Mouse (Mus musculus) thymus, adult 2 months (tissue): ENCODE data around the gene Gm15262.
"Not testable (repeated sequence)": the region's sequence is repeated elsewhere in the genome, so short reads cannot be mapped to it uniquely, and the experiment has no call there.

ENCODE experiments used
- CTCF ChIP-seq: fragments of 200-500 bp; IDR thresholded peaks from 2 replicates; pipeline ENCODE4 v1.5.1; 2012; ENCODE audit warnings: mild to moderate bottlenecking, control low read depth, low read length, moderate library complexity, borderline replicate concordance; ENCODE audit not compliant: control insufficient read depth, poor library complexity, insufficient read depth; ENCODE audit errors: extremely low read depth
- POLR2A ChIP-seq: fragments of 200-500 bp; IDR thresholded peaks from 2 replicates; pipeline ENCODE4 v1.6.1; 2012; ENCODE audit warnings: mild to moderate bottlenecking, low read length, control low read depth, moderate library complexity; ENCODE audit not compliant: control insufficient read depth, poor library complexity, insufficient read depth; ENCODE audit errors: extremely low read depth

DNA sequence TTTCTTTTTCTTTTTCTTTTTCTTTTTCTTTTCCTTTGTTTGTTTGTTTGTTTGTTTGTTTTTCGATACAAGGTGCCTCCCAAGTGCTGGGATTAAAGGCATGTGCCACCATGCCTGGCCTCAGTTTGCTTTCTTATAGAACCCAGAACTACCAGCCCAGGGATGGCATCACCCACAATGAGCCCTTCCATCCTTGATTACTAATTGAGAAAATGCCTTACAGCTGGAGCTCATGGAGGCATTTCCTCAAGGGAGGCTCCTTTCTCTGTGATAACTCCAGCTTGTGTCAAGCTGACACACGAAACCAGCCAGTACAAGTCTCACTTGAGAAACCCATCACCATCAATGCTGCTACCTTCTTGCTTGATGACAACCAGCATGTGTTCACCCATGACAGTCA, at the start of gene Gm15262:
- TF ChIP-seq POLR2A, CTCF: not testable (repeated sequence)
